Mouse (Mus musculus): ENCODE measurements around the gene Ankfn1.

Gene Ankfn1

GRCm38 (mm10) chr11:89676922-89677321 lies 100.5 kb downstream of the Ankfn1 start:
- no peak for DNase-seq (ENCODE audit: low spot score in 2 of 2)

- no peak for DNase-seq (ENCODE audit: low spot score in 2 of 2)
These were observed 103.4 kb downstream of the Ankfn1 start for GRCm38 (mm10) chr11:89673916-89674507.

- DNase-seq (ENCODE audit: low spot score in 2 of 2) = no peak
These were observed 104.9 kb downstream of the Ankfn1 start for GRCm38 (mm10) chr11:89672510-89673085.

GRCm38 (mm10) chr11:89665170-89665880 lies 112.1 kb downstream of the Ankfn1 start:
- no peak for DNase-seq (ENCODE audit: low spot score in 2 of 2)

DNA sequence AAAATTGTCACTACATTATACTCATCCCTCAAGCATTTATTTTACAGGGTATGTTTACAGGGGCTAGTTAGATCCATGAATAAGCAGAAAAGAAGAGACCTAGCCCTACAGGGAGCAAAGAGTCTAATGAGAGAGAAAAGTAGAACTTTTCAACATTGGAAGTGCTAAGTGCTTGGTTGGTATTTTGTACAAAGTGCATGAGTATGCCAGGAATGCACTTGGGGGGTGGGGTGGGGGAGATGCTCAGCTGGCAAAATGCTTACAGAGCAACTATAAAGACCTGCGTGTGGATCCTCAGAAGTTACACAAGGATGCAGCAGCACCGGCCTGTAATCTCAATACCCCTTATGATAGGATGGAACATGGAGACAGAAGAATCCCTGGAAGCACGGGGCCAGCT lies 118.4 kb downstream of the Ankfn1 start:
- no peak for DNase-seq (ENCODE audit: low spot score in 2 of 2)

- no peak for DNase-seq (ENCODE audit: low spot score in 2 of 2)
These were observed 120.9 kb downstream of the Ankfn1 start for GRCm38 (mm10) chr11:89656556-89656955.

- DNase-seq (ENCODE audit: low spot score in 2 of 2) = no peak
These were observed 141.7 kb downstream of the Ankfn1 start for GRCm38 (mm10) chr11:89635740-89636139.

- no peak for DNase-seq (ENCODE audit: low spot score in 2 of 2)
These were observed 146.1 kb downstream of the Ankfn1 start for GRCm38 (mm10) chr11:89631315-89631714.

GRCm38 (mm10) chr11:89628562-89628961 lies 148.9 kb downstream of the Ankfn1 start:
- DNase-seq (ENCODE audit: low spot score in 2 of 2) = no peak

GRCm38 (mm10) chr11:89627232-89627631 lies 150.2 kb downstream of the Ankfn1 start:
- DNase-seq (ENCODE audit: low spot score in 2 of 2) = no peak

DNA sequence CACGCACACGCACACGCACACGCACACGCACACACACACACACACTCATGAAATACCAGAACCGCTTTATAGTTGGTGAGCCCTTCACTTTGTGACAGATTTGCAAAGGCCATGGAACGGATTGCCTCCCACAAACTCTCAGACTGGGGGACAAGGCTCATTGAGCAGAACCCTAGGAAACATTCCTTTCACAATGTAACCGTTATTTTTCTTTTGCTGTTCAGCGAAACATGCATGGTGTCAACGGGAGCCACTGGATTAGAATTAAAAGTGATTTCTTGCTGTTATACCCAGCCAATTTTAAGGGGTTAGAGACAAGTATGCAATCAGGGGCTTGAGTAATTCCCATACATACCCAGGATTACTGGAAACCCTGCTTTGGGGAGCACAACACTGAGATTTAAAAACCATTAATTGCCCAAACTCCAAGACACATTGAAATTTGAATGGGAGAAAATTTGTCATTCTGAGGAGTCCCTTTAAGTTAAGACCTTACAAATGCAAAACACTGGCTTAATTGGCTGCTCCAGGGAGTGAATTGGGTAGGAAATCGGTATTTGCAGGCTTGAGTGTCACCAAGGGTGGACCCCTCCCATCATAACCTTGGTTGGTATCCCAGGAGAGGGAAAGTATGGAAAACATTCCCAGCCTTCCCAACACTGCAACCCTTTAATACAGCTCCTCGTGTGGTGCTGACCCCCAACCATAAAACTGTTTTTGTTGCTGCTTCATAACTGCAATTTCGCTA lies 153.6 kb downstream of the Ankfn1 start:
- no peak for DNase-seq (ENCODE audit: low spot score in 2 of 2)

DNA sequence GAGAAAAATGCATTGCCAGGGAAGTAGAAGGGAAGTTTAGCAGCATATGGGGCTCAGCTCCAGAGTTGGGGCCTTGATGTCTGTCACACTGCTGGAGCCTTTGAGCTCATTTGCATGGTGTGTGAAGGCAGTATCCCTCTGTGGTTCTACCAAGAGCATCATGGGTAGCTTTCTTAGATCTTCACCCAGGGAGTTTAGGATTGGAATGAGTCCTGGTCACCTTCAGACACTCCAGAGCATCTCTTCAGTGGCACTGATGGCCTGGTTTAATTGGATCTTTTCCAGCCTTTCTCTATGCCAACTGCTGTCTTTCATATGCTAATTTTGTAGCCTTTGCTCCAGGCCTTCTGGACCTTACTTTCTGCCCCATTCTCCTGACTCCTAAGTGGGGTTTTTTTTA lies 157.5 kb downstream of the Ankfn1 start:
- no peak for DNase-seq (ENCODE audit: low spot score in 2 of 2)

DNA sequence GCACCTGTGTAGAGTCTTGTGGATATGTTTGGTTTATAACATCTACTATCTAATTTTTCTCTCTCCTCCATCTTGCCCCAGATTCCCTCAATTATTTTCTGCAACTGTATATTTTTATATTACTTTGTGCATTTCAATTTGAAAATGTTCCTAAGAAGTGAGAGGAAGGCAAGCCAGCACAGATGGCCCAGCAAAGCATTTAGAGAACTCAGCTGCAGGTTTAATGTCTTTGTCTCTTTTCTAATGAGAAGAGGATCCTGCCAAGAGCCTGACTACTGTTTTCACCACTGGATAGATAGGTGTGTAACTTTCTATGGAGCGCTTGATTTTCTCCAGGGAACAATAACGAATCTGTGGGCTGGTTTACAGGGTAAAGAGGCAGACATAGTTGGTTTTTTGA lies 161.6 kb downstream of the Ankfn1 start:
- no peak for DNase-seq (ENCODE audit: low spot score in 2 of 2)

GRCm38 (mm10) chr11:89611596-89611995 lies 165.9 kb downstream of the Ankfn1 start:
- no peak for DNase-seq (ENCODE audit: low spot score in 2 of 2)

- no peak for DNase-seq (ENCODE audit: low spot score in 2 of 2)
These were observed 169.4 kb downstream of the Ankfn1 start for GRCm38 (mm10) chr11:89608071-89608470.

- DNase-seq (ENCODE audit: low spot score in 2 of 2) = no peak
These were observed 170.2 kb downstream of the Ankfn1 start for GRCm38 (mm10) chr11:89607270-89607669.

- DNase-seq (ENCODE audit: low spot score in 2 of 2) = no peak
These were observed 171.1 kb downstream of the Ankfn1 start for GRCm38 (mm10) chr11:89606346-89606745.

- no peak for DNase-seq (ENCODE audit: low spot score in 2 of 2)
These were observed 174.5 kb downstream of the Ankfn1 start for GRCm38 (mm10) chr11:89602966-89603365.

DNA sequence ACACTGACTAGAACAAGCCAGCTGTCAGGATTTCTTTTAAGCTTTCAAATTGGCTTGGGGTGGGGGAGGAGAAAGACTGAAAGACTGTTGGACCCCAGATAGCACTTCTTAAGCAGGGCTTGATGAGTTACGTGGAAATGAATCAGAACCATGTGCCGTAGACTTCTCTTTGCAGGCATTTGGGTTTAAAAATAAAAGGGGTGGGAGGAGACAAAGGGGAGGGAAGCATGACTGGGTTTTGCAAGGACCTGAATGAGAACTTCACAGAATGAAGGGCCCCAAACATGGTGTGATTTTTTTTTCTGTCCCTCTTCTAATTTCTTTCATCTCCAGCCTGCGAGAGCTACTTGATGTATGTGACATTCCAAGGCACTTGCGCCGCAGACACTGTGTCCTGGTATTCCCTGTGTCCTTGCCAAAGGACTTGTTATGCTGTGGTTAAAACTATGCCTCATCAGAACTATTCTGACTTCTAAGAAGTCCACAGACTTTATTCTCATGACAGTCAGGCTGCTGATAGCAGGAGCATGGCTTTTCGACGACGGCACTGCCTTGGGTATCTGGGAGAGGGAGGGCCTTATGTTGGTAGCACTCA lies 176.4 kb downstream of the Ankfn1 start:
- no peak for DNase-seq (ENCODE audit: low spot score in 2 of 2)

GRCm38 (mm10) chr11:89590273-89590874 lies 187.1 kb downstream of the Ankfn1 start:
- DNase-seq (ENCODE audit: low spot score in 2 of 2) = no peak

DNA sequence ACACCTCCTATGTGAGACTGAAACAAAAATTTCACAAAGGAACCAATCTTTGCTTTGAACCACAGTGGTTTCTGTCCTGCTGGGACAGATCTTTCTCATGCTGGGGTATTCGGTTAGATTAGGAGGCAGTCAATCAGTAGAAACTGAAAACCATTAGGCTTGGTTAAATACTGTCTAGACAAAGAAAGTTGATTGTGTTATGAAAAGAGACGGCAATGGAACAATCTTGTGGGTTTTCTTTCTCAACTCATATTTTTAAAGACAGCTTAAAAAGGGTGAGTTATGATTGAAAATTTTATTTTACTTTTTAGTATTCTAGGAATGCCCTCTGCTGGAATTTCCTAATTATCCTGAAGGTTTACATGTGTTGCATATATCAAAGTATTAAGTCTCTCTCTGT lies 191.1 kb downstream of the Ankfn1 start:
- no peak for DNase-seq (ENCODE audit: low spot score in 2 of 2)

- peak; percentile 12 to 25 for DNase-seq (ENCODE audit: low spot score in 2 of 2)
These were observed 197.6 kb downstream of the Ankfn1 start for GRCm38 (mm10) chr11:89579826-89580225.

Measured in urinary bladder, postnatal 36 days (tissue).